Mouse (Mus musculus) embryo, embryonic 10.5 days (tissue): ENCODE data around the gene Dusp10.

Source experiments
- DNase-seq: peaks from one replicate; pipeline ENCODE4 v3.0.0-alpha.2; 2015; ENCODE audit warnings: low spot score

Gene Dusp10

DNA sequence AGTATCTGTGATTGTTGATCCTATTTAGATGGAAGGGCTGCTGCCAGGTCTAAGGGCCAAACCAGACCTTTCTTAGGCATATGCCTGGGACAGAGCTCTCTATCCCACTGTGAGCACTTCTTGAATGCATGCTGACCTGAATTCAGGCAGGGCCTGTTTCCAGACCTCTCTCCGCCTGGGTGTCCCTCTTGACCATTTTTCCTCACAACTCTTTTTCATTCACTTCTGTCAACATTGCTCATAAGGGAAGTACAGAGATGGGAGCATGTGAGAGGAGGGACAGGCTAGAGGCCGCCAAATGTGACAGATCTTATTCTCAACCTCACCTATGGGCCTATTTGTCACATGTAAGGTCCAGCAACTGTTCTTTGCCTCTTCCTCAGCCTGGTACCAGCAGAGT, 41.1 kb downstream of the Dusp10 start:
- DNase-seq = no peak

- DNase-seq = no peak
Measured at GRCm38 (mm10) chr1:184058206-184058605, 45.1 kb downstream of the Dusp10 start.

GRCm38 (mm10) chr1:184059814-184060213, 46.7 kb downstream of the Dusp10 start:
- no peak for DNase-seq

DNA sequence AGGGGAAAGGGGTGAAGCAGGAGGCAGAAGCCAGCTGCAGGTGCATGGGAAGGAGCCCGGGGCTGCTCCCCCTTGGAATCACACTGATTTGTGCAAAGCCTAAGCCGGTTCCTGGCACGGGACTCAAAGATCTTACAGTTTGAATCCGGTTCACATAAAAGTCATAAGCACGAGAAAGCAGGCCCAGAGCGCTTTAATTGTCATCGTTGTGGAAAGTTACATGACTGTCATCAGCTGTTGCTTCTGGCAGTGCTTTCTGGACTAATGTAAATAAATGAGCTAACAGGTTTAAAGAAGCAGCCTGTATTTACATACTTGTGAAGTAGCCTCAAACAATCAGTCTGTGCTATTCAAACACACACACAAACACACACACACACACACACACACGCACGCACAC, 47.3 kb downstream of the Dusp10 start:
- no peak for DNase-seq

DNA sequence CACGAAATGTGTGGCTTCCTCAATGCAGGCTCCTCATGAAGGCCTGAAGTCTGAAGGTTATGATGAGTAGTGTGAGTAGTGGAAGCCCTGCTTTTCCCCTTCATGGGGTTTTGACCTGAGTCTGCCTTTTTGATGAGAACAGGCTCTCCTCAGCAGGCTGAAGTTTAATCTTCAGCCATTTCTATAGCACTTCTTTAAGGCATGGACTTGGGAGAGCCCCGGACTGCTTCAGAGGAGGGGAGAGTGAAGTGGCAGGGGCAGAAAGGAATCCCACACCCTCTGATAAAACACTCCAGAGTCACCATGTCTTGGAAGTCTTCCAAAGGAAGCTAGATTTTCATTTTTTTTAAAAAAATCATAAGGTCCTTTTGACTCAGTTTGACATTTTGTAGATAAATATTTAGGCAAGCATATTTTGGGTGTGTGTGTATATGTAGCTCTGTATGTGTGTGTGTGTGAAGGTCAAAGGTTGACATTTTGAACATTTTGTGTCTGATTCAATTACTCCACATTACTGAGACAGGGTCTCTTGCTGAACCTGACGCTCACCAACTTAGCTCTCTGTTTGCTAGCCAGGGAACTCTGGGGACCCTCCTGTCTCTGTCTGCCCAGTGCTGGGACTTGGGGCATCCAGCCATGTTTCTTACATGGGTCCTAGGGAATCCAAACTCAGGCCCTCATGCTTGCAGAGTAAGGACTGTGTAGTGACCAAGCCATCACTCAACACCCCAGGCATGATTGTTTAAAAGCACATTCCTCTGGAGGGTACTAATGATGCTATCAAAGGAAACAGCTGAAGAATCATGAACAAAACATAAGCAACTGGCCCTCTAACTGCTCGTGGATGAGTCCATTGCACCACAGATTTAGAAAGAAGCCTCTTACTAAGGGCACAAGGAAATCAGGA, 48.0 kb downstream of the Dusp10 start:
- no peak for DNase-seq

DNA sequence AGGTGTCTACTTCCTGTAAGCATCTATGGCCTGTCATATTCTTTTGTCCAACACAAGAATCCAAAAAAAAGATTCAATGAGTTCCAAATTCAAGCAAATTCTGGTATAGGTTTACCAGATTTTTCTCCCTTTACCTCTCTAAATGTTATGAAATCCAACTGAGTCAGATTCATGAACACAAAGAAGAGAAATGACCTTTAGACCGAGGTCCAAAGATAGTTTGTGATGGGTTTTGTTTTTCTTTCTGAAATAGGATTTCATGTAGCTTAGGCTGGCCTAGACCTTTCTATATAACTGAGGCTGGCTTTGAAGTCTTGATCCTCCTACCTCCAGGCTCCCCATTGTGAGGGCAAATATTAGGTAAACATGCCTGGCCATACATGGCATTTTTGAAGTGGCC, 48.8 kb downstream of the Dusp10 start:
- DNase-seq = no peak

DNA sequence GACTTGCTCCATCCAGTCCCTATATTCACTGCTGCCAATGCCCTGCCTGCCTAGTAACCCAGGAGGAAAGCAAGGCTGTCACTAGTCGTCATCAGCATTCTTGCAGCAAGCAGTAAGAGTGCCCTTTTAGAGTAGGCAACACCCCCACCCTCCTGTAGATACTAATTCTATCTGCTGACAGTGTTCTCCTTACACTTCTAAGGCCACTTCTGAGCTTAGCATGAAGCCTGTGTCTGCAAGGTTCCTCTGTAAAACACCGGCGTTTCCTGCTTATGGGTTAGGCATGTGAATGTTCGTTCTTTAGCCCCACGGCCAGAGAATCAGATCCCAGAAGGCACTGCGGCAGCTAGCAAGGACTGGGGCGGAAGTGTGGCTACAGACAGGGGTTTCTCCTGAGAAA, 51.2 kb downstream of the Dusp10 start:
- DNase-seq = no peak

- DNase-seq = peak; percentile 46
Measured at GRCm38 (mm10) chr1:184065589-184066361, 52.7 kb downstream of the Dusp10 start.

DNA sequence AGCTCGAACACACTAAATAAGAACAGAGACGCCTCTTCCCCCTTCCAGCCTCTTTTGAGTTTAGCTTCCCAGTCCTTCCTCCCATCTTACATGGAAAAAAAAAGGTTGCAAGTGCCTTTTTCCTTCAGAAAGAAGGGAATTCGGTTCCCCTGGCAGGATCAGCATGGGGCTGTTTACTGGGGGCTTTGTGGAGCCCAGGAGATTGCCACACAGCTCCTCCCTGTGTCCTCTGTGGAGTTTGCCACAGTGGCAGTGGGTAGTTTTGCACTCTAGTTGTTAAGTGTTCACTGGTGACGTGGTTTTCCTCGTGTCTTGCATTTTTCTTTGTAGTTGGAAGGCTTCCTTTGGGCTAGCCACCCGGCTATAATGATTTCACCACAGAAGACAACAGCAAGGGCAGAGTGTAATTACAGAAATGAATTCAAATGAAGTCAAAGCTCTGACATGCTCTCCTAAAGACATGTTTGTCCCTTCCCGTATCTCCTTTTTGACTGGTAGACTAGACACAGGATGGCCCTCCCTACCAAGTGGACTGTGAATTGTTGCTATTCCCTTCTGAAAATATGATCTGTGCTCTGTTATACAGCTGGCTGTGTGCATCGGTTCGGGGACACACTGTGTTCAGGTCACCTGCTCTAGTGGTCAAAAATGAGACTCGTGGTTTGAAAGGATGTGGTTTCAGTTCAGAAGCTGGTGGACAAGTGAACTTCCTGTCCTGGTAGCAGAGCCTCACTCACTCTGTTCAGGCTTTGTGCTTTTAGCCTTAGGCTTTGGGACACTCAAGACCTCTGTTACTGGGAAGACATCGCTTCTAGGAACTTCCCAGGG, 53.6 kb downstream of the Dusp10 start:
- no peak for DNase-seq

DNA sequence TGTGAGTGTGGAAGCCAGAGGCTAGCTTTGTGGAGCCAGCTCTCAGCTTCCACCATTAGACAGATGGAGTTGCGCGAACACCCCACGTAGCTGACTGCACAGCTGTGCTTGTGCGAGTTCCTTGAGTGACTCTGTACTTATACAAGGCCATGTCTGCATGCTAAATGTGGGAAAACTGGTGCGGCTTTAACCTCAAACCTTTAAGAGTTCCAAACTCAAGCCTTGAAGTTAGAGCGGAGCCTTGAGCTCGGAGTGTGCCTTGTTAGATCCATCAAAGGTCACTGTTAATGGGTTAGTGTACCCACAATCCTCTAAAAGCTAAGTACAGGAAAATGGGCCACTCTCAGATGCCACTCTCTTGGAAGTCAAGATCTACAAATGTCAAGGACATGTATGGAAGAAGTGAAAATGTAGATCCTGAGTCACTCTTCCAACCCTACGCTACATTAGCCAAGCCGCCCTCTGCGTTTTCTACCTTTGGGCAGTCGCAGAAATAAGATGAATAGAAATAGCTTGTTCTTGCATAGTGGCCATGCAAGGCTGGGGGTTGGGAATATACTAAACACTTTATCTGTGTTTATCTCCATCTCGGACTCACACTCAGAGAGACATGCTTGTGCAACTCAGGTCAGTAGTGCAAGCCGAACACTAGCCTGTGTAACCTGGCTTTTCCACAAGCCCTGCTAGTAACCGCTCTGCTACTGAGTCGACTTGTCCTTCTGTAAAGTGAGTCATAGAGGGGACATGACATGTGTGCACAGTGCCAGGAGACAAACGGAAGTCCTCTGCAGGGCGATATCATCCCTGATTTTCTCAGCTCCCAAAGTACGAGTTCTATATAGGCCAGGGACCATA, 54.8 kb downstream of the Dusp10 start:
- DNase-seq = no peak

DNA sequence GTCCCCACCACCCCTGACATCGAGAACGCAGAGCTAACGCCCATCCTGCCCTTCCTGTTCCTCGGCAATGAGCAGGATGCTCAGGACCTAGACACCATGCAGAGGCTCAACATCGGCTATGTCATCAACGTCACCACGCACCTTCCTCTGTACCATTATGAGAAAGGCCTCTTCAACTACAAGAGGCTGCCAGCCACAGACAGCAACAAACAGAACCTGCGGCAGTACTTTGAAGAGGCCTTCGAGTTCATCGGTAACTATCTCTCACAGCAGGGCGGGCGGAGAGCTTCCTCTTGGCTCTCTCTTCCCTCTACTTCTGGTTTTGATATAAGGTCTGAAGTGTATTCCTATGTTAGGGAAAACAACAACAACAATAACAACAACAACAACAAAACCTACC, 55.9 kb downstream of the Dusp10 start:
- DNase-seq = no peak

GRCm38 (mm10) chr1:184076065-184076464, 63.0 kb downstream of the Dusp10 start:
- DNase-seq = no peak

DNA sequence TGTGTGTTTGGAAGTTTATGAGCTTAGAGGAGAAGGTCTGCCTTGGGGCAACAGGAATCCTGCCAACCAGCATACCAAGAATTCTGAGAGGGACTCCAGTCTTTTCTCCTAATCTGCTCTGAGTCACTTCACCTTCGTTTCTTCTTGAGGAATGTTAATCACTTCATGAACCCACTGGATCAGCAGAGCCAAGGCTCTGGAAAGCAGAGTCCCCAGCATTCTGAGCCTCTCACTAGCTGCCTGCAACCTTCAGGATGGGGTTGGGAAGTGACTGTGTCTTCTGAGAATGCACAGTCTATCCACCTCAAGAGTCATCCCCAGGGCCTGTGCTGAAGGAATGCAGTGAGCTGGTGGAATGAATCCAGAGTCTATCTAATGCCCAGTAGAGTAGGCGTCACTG, 63.7 kb downstream of the Dusp10 start:
- no peak for DNase-seq

- no peak for DNase-seq
Measured at GRCm38 (mm10) chr1:184079304-184079703, 66.2 kb downstream of the Dusp10 start.

- no peak for DNase-seq
Measured at GRCm38 (mm10) chr1:184082661-184083060, 69.6 kb downstream of the Dusp10 start.

GRCm38 (mm10) chr1:184083166-184083565, 70.1 kb downstream of the Dusp10 start:
- no peak for DNase-seq

DNA sequence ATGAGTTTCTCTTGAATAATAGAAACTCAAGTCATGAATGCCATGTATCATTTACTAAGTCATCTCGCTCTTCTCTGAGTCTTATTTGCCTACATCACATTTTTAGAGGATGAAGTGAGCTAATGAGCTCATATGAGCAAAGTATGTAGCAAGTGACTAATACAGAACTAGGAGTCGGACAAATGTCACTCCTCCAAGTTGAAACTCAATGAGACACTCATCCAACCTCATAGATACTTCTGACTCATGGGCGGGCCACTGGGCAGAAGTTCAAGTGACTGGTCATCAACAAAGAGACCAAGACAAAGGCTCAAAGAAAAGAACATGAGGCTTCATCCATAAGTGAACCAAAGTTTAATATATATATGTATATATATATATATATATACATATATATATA, 71.9 kb downstream of the Dusp10 start:
- no peak for DNase-seq

- DNase-seq = no peak
Measured at GRCm38 (mm10) chr1:184090515-184090914, 77.4 kb downstream of the Dusp10 start.

GRCm38 (mm10) chr1:184094914-184095313, 81.8 kb downstream of the Dusp10 start:
- no peak for DNase-seq

DNA sequence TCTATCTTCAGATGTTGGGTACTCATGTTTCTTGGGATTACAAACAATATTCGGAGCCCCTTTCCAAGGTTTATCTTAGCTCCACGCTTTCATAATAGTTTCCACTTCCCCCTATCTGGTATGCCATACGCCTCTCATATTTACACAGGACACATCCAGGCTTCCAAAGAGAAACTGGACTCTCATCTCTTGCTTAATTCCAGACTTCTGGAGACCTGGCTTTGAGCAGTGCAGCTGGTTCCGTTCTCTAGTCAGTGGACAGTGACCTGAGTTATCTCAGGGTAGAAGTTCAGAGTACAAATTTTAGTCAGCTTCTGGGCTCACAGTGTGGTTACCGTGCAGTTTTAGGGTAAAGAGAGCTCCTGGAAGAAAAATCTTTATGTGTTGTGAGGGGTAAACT, 87.3 kb downstream of the Dusp10 start:
- no peak for DNase-seq
